11 mouse cellular contexts compared by ENCODE assay signal in genomic region chr6:116428282-116428681, GRCm38 (mm10). TPM values are rescaled to one million over a fixed set of nuclear protein-coding genes. Genes with fewer than 3 reads are reported as not detected.
DNase-seq lines count a peak whose midpoint lies in the region; TF ChIP-seq lines count a peak whose summit lies in the region.
"Had no signal": no experiment of that assay in that cellular context is flagged by ENCODE, and none has a peak within 500 bp of the region (broad histone marks: within the 10 kb centered on the region; RNA-seq: fewer than 3 reads in every experiment).

No protein-coding gene starts in this region.

- H3K27me3 ChIP-seq in ES-Bruce4 (ENCODE audit: control insufficient read depth, insufficient read depth, low read length, poor library complexity, severe bottlenecking), result no peaks in the 10 kb centered on the region
- H3K27me3 ChIP-seq in liver, adult 2 months (ENCODE audit: control insufficient read depth, insufficient read depth, low read length), result no peaks in the 10 kb centered on the region; the same call in 1 of the 2 replicates
- H3K27me3 ChIP-seq: megakaryocyte, embryonic 14.5 days had no signal

- no peak overlapping the region for H3K27ac ChIP-seq in layer of hippocampus, adult 2 months
- no peak overlapping the region for H3K27ac ChIP-seq in ES-Bruce4 (ENCODE audit: insufficient read depth, low read length)
- H3K27ac ChIP-seq in liver, adult 2 months (replicated peaks; ENCODE audit: insufficient read depth, low read depth, low read length), result no peak overlapping the region
- H3K27ac ChIP-seq: heart, embryonic 13.5 days had no signal

- TF ChIP-seq CTCF in layer of hippocampus, adult 2 months (conservative IDR thresholded peaks at IDR 0.05), result peak; percentile 64
- TF ChIP-seq CTCF in ES-Bruce4 (IDR thresholded peaks at IDR 0.05; ENCODE audit: low read depth, low read length), result peak; percentile 27
- peak; percentile 48; the same call in 1 of the 2 replicates for TF ChIP-seq CTCF in liver, adult 2 months (IDR thresholded peaks at IDR 0.05; ENCODE audit: low read depth, low read length)

- H3K4me3 ChIP-seq in layer of hippocampus, adult 2 months, result no peak overlapping the region
- H3K4me3 ChIP-seq in ES-Bruce4 (ENCODE audit: low read depth, low read length), result no peak overlapping the region
- no peak overlapping the region for H3K4me3 ChIP-seq in liver, adult 2 months (ENCODE audit: insufficient read depth, low read depth, low read length)
- H3K4me3 ChIP-seq: heart, embryonic 13.5 days; megakaryocyte, embryonic 14.5 days had no signal

- no peaks in the 10 kb centered on the region for H3K4me1 ChIP-seq in ES-Bruce4 (ENCODE audit: control insufficient read depth, insufficient read depth, low read length)
- H3K4me1 ChIP-seq in liver, adult 2 months (ENCODE audit: control insufficient read depth, insufficient read depth, low read length), result no peaks in the 10 kb centered on the region
- H3K4me1 ChIP-seq: heart, embryonic 13.5 days had no signal

- H3K9ac ChIP-seq in ES-Bruce4 (ENCODE audit: low read depth, poor library complexity, severe bottlenecking), result no peak overlapping the region
- no peak overlapping the region for H3K9ac ChIP-seq in liver, adult 2 months (ENCODE audit: low read depth, low read length)
- H3K9ac ChIP-seq: heart, embryonic 13.5 days had no signal

- 58% methylated on average over 5 of the region's 5 CpGs for WGBS in liver, adult 2 months

- no peak for TF ChIP-seq EP300 in ES-Bruce4 (IDR thresholded peaks at IDR 0.05; ENCODE audit: insufficient read depth, low read depth, low read length)

- no peaks in the 10 kb centered on the region for H3K36me3 ChIP-seq in ES-Bruce4 (ENCODE audit: control insufficient read depth, insufficient read depth, low read length, poor library complexity, severe bottlenecking)
- H3K36me3 ChIP-seq in liver, adult 2 months (ENCODE audit: control insufficient read depth, insufficient read depth, low read length), result no peaks in the 10 kb centered on the region
- H3K36me3 ChIP-seq: heart, embryonic 13.5 days had no signal

- no peaks in the 10 kb centered on the region for H3K79me2 ChIP-seq in liver, adult 2 months (ENCODE audit: control insufficient read depth, insufficient read depth, low read length)

- H3K9me3 ChIP-seq in ES-Bruce4 (replicated peaks; ENCODE audit: control insufficient read depth, insufficient read depth, low read length, poor library complexity, severe bottlenecking), result no peaks in the 10 kb centered on the region

- DNase-seq in layer of hippocampus, adult 2 months (ENCODE audit: low spot score in 2 of 2), result no peak
- DNase-seq in layer of hippocampus, postnatal 25 days (ENCODE audit: extremely low spot score in 1 of 2, low spot score in 1 of 2), result no peak
- peak; percentile 66 for DNase-seq in NIH3T3 (ENCODE audit: low read depth)
- no peak for DNase-seq in liver, adult 2 months (ENCODE audit: extremely low read depth, low read depth, low spot score)
- DNase-seq in ovary, postnatal 10 days (ENCODE audit: low spot score), result no peak
- DNase-seq in left cerebral cortex, adult 8-10 months (ENCODE audit: low spot score in 2 of 2), result no peak
- DNase-seq: cerebellum, adult 9-11 months; kidney, adult 18-20 months had no signal

- TF ChIP-seq POLR2A in ES-Bruce4 (IDR thresholded peaks at IDR 0.05; ENCODE audit: insufficient read depth, low read length), result no peak
- TF ChIP-seq POLR2A in liver, adult 2 months (IDR thresholded peaks at IDR 0.05; ENCODE audit: extremely low read depth, insufficient read depth, low read length), result no peak

RNA-seq across cellular contexts. Expression of gene Alox5, which starts 32.7 kb away (rescaled TPM):
- 1 to 10 TPM in 1 of 2 experiments, under 1 TPM in 1; 0.77 to 1.0 TPM for total RNA-seq in layer of hippocampus, adult 2 months (2021)
- 1 to 10 TPM; 2.5 to 4.0 TPM for total RNA-seq in layer of hippocampus, postnatal 25 days (2021)
- 5.6 and 6.5 TPM in 2 replicates for polyA plus RNA-seq in ES-Bruce4 (2011; ENCODE audit: insufficient read depth, insufficient read length, low read depth, missing spikeins)
- under 0.01 and 0.09 TPM in 2 replicates for total RNA-seq in liver, adult 2 months (2014; rRNA removed)
- 0.07 TPM in 1 of 2 replicates, not detected in the other for polyA plus RNA-seq in liver, adult 2 months (2012; rRNA removed)
- 1 to 10 TPM; 1.2 to 3.3 (median 1.8) TPM for total RNA-seq in left cerebral cortex, adult 8-10 months (2022)
